Mouse (Mus musculus) CH12.LX (cell line): Measurements from ENCODE around the gene Nkapd1.

Source experiments
- CTCF ChIP-seq, 2 experiments: IDR thresholded peaks in 1 of 2; conservative IDR thresholded peaks in 1 of 2; 2 replicates each; pipeline ENCODE4 v1.5.1; 2011 to 2012; ENCODE audit warnings: low read depth in 2 of 2, low read length in 2 of 2, improper control_type of control experiment in 1 of 2, inconsistent platforms in 1 of 2, mild to moderate bottlenecking in 1 of 2, moderate library complexity in 1 of 2
- POLR2A ChIP-seq: IDR thresholded peaks from 2 replicates; pipeline ENCODE4 v1.6.1; 2011; ENCODE audit warnings: low read depth, mild to moderate bottlenecking, improper control_type of control experiment, low read length
- USF1 ChIP-seq: IDR thresholded peaks from 2 replicates; pipeline ENCODE4 v1.6.1; 2014; ENCODE audit warnings: low read depth, mild to moderate bottlenecking, inconsistent platforms, low read length, improper control_type of control experiment
- USF2 ChIP-seq: conservative IDR thresholded peaks from 2 replicates; pipeline ENCODE4 v1.6.1; 2011; ENCODE audit warnings: low read depth, low read length, improper control_type of control experiment

DNA sequence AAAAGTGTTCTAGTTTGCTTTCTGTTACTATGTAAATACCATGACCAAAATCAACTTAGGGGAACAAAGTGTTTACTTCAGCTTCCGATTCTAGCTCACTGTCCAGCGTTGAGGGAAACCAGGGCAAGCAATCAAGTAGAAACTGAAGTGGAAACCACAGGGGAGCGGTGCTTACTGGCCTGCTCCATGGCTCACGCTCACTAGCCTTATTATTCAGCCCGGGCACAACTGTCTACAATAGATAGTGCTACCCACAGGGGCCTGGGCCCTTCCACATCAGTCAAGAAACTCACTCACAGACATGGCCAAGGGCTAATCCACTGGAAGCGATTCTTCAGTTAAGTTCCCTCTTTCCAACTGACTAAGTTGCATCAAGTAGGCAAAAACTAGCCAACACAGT, 15.7 kb downstream of the Nkapd1 start:
- TF ChIP-seq POLR2A (no peak), USF1 (no peak), USF2 (no peak), CTCF (conservative IDR thresholded peaks at IDR 0.05 in 1 of 2, IDR thresholded peaks at IDR 0.05 in 1 of 2; ENCODE audit: low read depth in 2 of 2, low read length in 2 of 2) (no peak)
